Mouse (Mus musculus) stomach, embryonic 14.5 days (tissue): ENCODE measurements around the gene Sbf1. TPM values are rescaled to one million over a fixed set of nuclear protein-coding genes. Genes with fewer than 3 reads are reported as not detected.

Experiments used
- ATAC-seq: fragments of 200-750 bp; cut with Nextera tagmentation; 2 replicates; pipeline ENCODE4 v1.8.0; 2017; ENCODE audit warnings: low read depth, moderate TSS enrichment; ENCODE audit not compliant: insufficient number of reproducible peaks, insufficient read depth, low FRiP score
- H3K27ac ChIP-seq: fragments of 300-500 bp; sonication (generic); 2 replicates; pipeline ENCODE4 v1.5.1; 2014; ENCODE audit warnings: mild to moderate bottlenecking, low read length, moderate library complexity, mixed read lengths
- H3K27me3 ChIP-seq: fragments of 300-500 bp; sonication (generic); 2 replicates; pipeline ENCODE4 v1.6.1; 2014; ENCODE audit warnings: low read length, control low read depth, mixed read lengths; ENCODE audit not compliant: control insufficient read depth, insufficient read depth
- H3K36me3 ChIP-seq: fragments of 300-500 bp; sonication (generic); 2 replicates; pipeline ENCODE4 v1.6.1; 2014; ENCODE audit warnings: mild to moderate bottlenecking, control low read depth, low read length, moderate library complexity, mixed read lengths; ENCODE audit not compliant: control insufficient read depth, insufficient read depth
- H3K4me1 ChIP-seq: fragments of 300-500 bp; sonication (generic); 2 replicates; pipeline ENCODE4 v1.6.1; 2014; ENCODE audit warnings: low read length, control low read depth, mixed read lengths; ENCODE audit not compliant: control insufficient read depth, insufficient read depth
- H3K4me2 ChIP-seq: fragments of 300-500 bp; sonication (generic); replicated peaks from 2 replicates; pipeline ENCODE4 v1.6.1; 2014; ENCODE audit warnings: low read depth, low read length, control low read depth
- H3K4me3 ChIP-seq: fragments of 300-500 bp; sonication (generic); 2 replicates; pipeline ENCODE4 v1.5.1; 2014; ENCODE audit warnings: low read depth, low read length, control low read depth
- H3K9ac ChIP-seq: fragments of 300-500 bp; sonication (generic); replicated peaks from 2 replicates; pipeline ENCODE4 v1.6.1; 2014; ENCODE audit warnings: low read depth, mild to moderate bottlenecking, control low read depth, low read length, moderate library complexity, mixed read lengths
- H3K9me3 ChIP-seq: fragments of 300-500 bp; sonication (generic); 2 replicates; pipeline ENCODE4 v1.6.1; 2016; ENCODE audit warnings: low read depth, low read length, control low read depth; ENCODE audit not compliant: control insufficient read depth
- WGBS: fragments of 180-500 bp; shearing (Covaris S2); extraction: QIAGEN DNeasy Blood & Tissue Kit; methylation state at CpG from one replicate; pipeline ENCODE4 v1.1.7; 2014; 5-methylcytosine and 5-hydroxymethylcytosine counted together
- polyA plus RNA-seq: library from polyadenylated mRNA; unstranded; fragments of >200 nt; fragmentation: Nextera tagmentation; extraction: Ambion mirVana; gene quantifications from 2 replicates; pipeline ENCODE4 v1.2.1, GENCODE M21; 2014

The Sbf1 gene
- polyA plus RNA-seq, 1 experiment from 2014 or later, result 63.0 TPM

DNA sequence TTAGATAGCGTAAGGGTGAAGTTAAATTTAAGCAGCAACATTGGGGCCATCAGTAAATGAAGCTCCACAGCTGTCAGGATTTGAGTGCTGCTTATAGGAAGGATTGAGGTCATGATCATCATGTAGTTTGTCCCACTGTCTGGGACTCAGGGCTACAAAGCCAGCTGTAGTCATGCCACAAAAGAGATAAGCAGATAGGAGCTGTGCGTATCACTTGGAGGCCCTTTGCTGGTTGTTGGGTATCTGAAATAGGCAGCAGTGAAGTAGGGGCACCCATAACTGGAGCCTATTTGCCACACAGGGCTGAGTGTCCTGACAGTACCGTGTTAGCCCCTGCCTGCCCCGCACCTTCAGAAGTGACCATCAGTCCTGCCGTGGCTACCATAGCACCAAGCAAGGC is 29.6 kb downstream of the Sbf1 start:
- H3K27ac ChIP-seq, result no peak overlapping the region
- no peak for ATAC-seq
- H3K27me3 ChIP-seq, result no peaks in the 10 kb centered on the region
- H3K36me3 ChIP-seq, result peaks cover 51% of the 10 kb centered on the region
- H3K4me2 ChIP-seq, result no peak overlapping the region
- H3K4me3 ChIP-seq, result no peak overlapping the region
- H3K9me3 ChIP-seq, result no peaks in the 10 kb centered on the region
- WGBS, result 92% methylated on average over 5 of the region's 5 CpGs
- no peaks in the 10 kb centered on the region for H3K4me1 ChIP-seq
- no peak overlapping the region for H3K9ac ChIP-seq

DNA sequence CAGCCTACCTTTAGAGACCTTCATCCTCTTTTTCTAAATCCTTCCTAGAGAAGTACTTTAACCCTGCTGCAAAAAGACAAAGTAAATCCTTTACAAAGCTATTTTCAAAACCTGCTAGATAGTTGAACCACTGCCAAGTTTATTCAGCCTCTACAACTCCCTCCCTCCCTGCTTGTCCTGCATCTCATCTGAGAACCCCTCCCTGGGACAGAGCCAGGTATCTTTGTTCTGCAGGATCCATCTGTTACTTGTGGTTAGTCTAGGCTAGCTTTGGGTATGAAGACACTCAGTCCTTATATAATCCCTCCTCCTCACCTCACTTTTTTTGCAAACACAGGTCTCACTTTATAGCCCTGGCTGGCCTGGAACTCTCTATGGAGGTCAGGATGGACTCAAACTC is 30.1 kb downstream of the Sbf1 start:
- no peaks in the 10 kb centered on the region for H3K9me3 ChIP-seq
- no peaks in the 10 kb centered on the region for H3K27me3 ChIP-seq
- no peak for ATAC-seq
- H3K36me3 ChIP-seq, result peaks cover 53% of the 10 kb centered on the region
- no peak overlapping the region for H3K4me3 ChIP-seq
- H3K9ac ChIP-seq, result no peak overlapping the region
- no peaks in the 10 kb centered on the region for H3K4me1 ChIP-seq
- H3K4me2 ChIP-seq, result no peak overlapping the region
- no peak overlapping the region for H3K27ac ChIP-seq

GRCm38 (mm10) chr15:89284094-89284493 is 31.0 kb downstream of the Sbf1 start:
- Histone ChIP-seq H3K27ac (no peak overlapping the region), H3K36me3 (peaks cover 52% of the 10 kb centered on the region)

DNA sequence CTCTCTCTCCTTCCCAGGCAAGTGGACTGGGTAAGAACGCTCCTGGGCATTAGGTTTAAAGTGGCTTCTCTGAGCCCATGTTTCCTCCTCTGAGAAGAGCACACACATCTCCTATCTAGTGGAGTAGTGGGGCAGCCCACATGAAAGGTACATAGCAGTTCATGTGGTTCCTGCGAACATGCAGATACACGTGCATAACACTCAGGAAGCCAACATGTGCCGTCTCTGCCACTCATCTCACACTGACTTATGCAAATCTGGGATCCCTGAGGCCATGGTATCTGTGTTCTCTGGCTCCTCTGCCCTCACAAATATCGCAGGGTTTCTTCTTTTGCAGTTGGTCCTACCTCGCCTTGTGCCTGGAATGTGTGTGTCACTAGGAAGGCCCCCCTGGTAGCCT is 32.6 kb downstream of the Sbf1 start:
- H3K36me3 ChIP-seq, result peaks cover 51% of the 10 kb centered on the region
- no peak overlapping the region for H3K27ac ChIP-seq
- H3K9ac ChIP-seq, result no peak overlapping the region
- 89% methylated on average over 6 of the region's 6 CpGs for WGBS
- no peak overlapping the region for H3K4me3 ChIP-seq
- H3K4me2 ChIP-seq, result no peak overlapping the region
- no peaks in the 10 kb centered on the region for H3K9me3 ChIP-seq
- H3K4me1 ChIP-seq, result no peaks in the 10 kb centered on the region
- H3K27me3 ChIP-seq, result no peaks in the 10 kb centered on the region
- ATAC-seq, result no peak

More at GRCm38 (mm10) chr15:89284094-89284493, 31.0 kb downstream of the Sbf1 start:
- Histone ChIP-seq H3K9me3 (no peaks in the 10 kb centered on the region), H3K4me3 (no peak overlapping the region), H3K27me3 (no peaks in the 10 kb centered on the region), H3K4me1 (no peaks in the 10 kb centered on the region), H3K9ac (no peak overlapping the region), H3K4me2 (no peak overlapping the region)
- WGBS, result 76% methylated on average over 2 of the region's 2 CpGs
- ATAC-seq, result no peak

DNA sequence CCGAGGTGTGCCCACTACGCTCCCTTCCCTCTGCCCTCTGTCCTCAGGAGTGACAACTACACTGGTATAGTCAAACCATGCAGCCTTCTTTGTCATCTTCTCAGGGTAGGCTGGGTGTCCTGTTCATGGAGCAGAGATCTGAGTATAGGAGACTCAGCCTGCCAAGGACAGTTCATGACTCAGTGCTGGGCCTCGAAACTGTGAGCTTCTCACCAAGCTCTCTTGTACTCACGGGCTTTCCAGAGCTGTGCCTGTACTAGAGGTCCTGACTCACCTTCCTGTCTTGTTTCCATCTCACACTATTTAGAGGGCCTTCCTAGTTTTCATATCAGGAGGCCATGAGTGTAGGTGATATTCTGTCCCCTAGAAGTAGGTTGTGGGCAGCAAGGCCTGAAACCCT is 37.7 kb downstream of the Sbf1 start:
- Histone ChIP-seq H3K9me3 (no peaks in the 10 kb centered on the region), H3K9ac (no peak overlapping the region), H3K36me3 (peaks cover 57% of the 10 kb centered on the region), H3K4me1 (no peaks in the 10 kb centered on the region), H3K27ac (no peak overlapping the region), H3K4me2 (no peak overlapping the region), H3K27me3 (no peaks in the 10 kb centered on the region), H3K4me3 (no peak overlapping the region)
- WGBS, result 87% methylated on average over 4 of the region's 4 CpGs
- no peak for ATAC-seq

DNA sequence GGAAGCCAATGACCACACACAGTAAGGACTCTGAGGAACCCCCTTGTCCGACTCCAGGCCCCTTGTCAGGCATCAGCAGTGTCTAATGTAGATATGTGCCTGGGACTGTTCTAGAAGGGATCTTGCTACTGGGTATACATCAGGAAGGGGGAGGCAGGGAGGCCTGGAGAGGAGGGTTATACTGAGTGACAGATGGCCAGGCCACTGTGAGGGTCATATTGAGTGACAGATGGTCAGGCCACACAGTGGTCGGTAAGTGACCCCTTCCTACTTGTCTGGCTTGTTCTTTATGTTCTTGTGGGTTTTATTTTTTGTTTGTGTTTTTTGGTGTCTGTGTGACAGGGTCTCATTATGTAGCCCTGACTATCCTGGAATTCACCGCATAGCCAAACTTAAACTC is 39.6 kb downstream of the Sbf1 start:
- Histone ChIP-seq H3K27ac (no peak overlapping the region), H3K4me1 (no peaks in the 10 kb centered on the region), H3K4me3 (no peak overlapping the region), H3K27me3 (no peaks in the 10 kb centered on the region), H3K9ac (no peak overlapping the region), H3K4me2 (no peak overlapping the region), H3K9me3 (no peaks in the 10 kb centered on the region), H3K36me3 (peaks cover 42% of the 10 kb centered on the region)
- no peak for ATAC-seq
- 84% methylated on average over 3 of the region's 3 CpGs for WGBS

DNA sequence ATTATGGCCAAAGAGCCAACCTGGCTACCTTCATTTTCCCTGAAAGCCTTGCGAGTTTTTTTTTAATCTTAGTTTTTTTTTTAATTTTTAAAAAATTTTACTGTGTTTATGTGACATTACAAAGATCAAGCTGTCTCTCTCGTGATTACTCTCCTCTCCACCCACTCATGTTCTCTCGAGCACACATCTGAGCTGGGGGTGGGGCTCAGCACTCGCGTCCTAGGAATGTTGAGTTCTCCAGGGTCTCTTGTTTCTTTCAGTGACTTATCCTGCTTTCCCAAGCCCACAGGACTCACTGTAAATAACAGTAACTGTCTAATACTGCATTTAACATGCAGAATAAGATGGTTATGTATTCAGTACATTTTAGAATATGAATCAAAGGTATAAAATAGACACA is 50.6 kb downstream of the Sbf1 start:
- H3K27ac ChIP-seq, result no peak overlapping the region
- H3K36me3 ChIP-seq, result peaks cover 15% of the 10 kb centered on the region
- no peaks in the 10 kb centered on the region for H3K4me1 ChIP-seq
- H3K4me2 ChIP-seq, result no peak overlapping the region
- no peak overlapping the region for H3K4me3 ChIP-seq
- no peak for ATAC-seq
- no peak overlapping the region for H3K9ac ChIP-seq
- 70% methylated on average over 5 of the region's 5 CpGs for WGBS
- no peaks in the 10 kb centered on the region for H3K27me3 ChIP-seq
- no peaks in the 10 kb centered on the region for H3K9me3 ChIP-seq

GRCm38 (mm10) chr15:89258997-89259396 is 56.1 kb downstream of the Sbf1 start:
- WGBS, result 96% methylated on average over 5 of the region's 5 CpGs
- ATAC-seq, result no peak
- Histone ChIP-seq H3K9me3 (no peaks in the 10 kb centered on the region), H3K4me3 (no peak overlapping the region), H3K27ac (no peak overlapping the region), H3K9ac (no peak overlapping the region), H3K4me1 (no peaks in the 10 kb centered on the region), H3K27me3 (no peaks in the 10 kb centered on the region), H3K4me2 (no peak overlapping the region), H3K36me3 (peaks cover 26% of the 10 kb centered on the region; the same call in 1 of the 2 replicates)

DNA sequence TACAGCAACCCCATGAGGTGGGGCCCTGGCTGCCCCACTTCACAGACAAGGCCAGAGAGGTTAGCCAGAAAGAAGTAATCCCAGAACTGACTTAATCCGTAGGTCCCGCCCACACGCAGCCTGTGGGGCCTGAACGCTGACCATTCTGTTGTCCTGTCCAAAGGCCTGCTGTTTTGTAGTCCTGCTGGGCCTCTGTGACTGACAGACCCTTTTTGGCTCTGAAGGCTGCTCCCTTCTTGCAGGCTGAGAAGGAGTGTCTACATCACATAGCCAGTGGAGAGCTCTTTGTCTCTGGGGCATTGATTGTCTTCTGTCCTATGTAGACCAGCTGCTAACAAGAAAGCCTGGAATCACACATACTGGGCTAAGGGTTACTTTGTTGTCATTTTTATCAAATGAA is 59.8 kb downstream of the Sbf1 start:
- H3K4me2 ChIP-seq, result no peak overlapping the region
- no peaks in the 10 kb centered on the region for H3K9me3 ChIP-seq
- no peak overlapping the region for H3K4me3 ChIP-seq
- ATAC-seq, result no peak
- H3K36me3 ChIP-seq, result peaks cover 28% of the 10 kb centered on the region; the same call in 1 of the 2 replicates
- H3K27me3 ChIP-seq, result no peaks in the 10 kb centered on the region
- no peak overlapping the region for H3K9ac ChIP-seq
- H3K4me1 ChIP-seq, result no peaks in the 10 kb centered on the region
- WGBS, result 91% methylated on average over 4 of the region's 4 CpGs
- no peak overlapping the region for H3K27ac ChIP-seq
